Mouse (Mus musculus) forebrain, embryonic 14.5 days (tissue): ENCODE results near the gene Fscn2. TPM values are rescaled to one million over a fixed set of nuclear protein-coding genes. Genes with fewer than 3 reads are reported as not detected.
"Not testable (repeated sequence)": the region's sequence is repeated elsewhere in the genome, so short reads cannot be mapped to it uniquely, and the experiment has no call there.

ENCODE experiments used
- ATAC-seq: fragments of 200-750 bp; cut with Nextera tagmentation; 2 replicates; pipeline ENCODE4 v1.8.0; 2017; ENCODE audit warnings: mild to moderate bottlenecking, moderate library complexity
- DNase-seq: peaks from one replicate; pipeline ENCODE4 v3.0.0-alpha.2; 2015; ENCODE audit warnings: low spot score
- H3K27ac ChIP-seq: fragments of 300-500 bp; sonication (generic); 2 replicates; pipeline ENCODE4 v1.5.1; 2014; ENCODE audit warnings: low read depth, mild to moderate bottlenecking, control low read depth, low read length, moderate library complexity
- H3K27me3 ChIP-seq: fragments of 300-500 bp; sonication (generic); replicated peaks from 2 replicates; pipeline ENCODE4 v1.6.1; 2014; ENCODE audit warnings: low read length, control low read depth, mixed read lengths; ENCODE audit not compliant: control insufficient read depth, insufficient read depth
- H3K36me3 ChIP-seq: fragments of 300-500 bp; sonication (generic); 2 replicates; pipeline ENCODE4 v1.6.1; 2014; ENCODE audit warnings: low read length, control low read depth; ENCODE audit not compliant: control insufficient read depth, insufficient read depth
- H3K4me1 ChIP-seq: fragments of 300-500 bp; sonication (generic); 2 replicates; pipeline ENCODE4 v1.6.1; 2014; ENCODE audit warnings: antibody characterized with exemption, low read length, control low read depth; ENCODE audit not compliant: control insufficient read depth, insufficient read depth
- H3K4me2 ChIP-seq: fragments of 300-500 bp; sonication (generic); 2 replicates; pipeline ENCODE4 v1.6.1; 2014; ENCODE audit warnings: mild to moderate bottlenecking, control low read depth, low read length
- H3K4me3 ChIP-seq: fragments of 300-500 bp; sonication (generic); 2 replicates; pipeline ENCODE4 v1.5.1; 2014; ENCODE audit warnings: low read depth, low read length, control low read depth
- H3K9ac ChIP-seq: fragments of 300-500 bp; sonication (generic); 2 replicates; pipeline ENCODE4 v1.6.1; 2014; ENCODE audit warnings: mild to moderate bottlenecking, low read length, control low read depth, moderate library complexity
- H3K9me3 ChIP-seq: fragments of 300-500 bp; sonication (generic); replicated peaks from 2 replicates; pipeline ENCODE4 v1.6.1; 2016; ENCODE audit warnings: low read length, control low read depth, mixed read lengths; ENCODE audit not compliant: control insufficient read depth
- WGBS: fragments of 180-500 bp; shearing (Covaris S2); extraction: QIAGEN DNeasy Blood & Tissue Kit; methylation state at CpG from one replicate; pipeline ENCODE4 v1.1.7; 2014; 5-methylcytosine and 5-hydroxymethylcytosine counted together
- polyA plus RNA-seq: library from polyadenylated mRNA; unstranded; fragments of >200 nt; fragmentation: Nextera tagmentation; extraction: Ambion mirVana; gene quantifications from 2 replicates; pipeline ENCODE4 v1.2.1, GENCODE M21; 2014

Fscn2 gene
- polyA plus RNA-seq, 1 experiment from 2014 or later = 1.4 TPM

GRCm38 (mm10) chr11:120349371-120349985, 11.9 kb upstream of the Fscn2 start:
- peak overlapping the region; percentile 100 for H3K9ac ChIP-seq
- DNase-seq = peak; percentile 51
- H3K27me3 ChIP-seq = no peaks in the 10 kb centered on the region
- H3K9me3 ChIP-seq = no peaks in the 10 kb centered on the region
- H3K27ac ChIP-seq = peak overlapping the region; percentile 99
- H3K36me3 ChIP-seq = peaks cover 19% of the 10 kb centered on the region
- ATAC-seq = 0 out of 2 replicates have a peak, but pooled peaks have one; percentile 2
- H3K4me2 ChIP-seq = peak overlapping the region; percentile 99
- H3K4me1 ChIP-seq = peaks cover 20% of the 10 kb centered on the region
- peak overlapping the region; percentile 100 for H3K4me3 ChIP-seq
- WGBS = 5% methylated on average over 16 of the region's 16 CpGs

DNA sequence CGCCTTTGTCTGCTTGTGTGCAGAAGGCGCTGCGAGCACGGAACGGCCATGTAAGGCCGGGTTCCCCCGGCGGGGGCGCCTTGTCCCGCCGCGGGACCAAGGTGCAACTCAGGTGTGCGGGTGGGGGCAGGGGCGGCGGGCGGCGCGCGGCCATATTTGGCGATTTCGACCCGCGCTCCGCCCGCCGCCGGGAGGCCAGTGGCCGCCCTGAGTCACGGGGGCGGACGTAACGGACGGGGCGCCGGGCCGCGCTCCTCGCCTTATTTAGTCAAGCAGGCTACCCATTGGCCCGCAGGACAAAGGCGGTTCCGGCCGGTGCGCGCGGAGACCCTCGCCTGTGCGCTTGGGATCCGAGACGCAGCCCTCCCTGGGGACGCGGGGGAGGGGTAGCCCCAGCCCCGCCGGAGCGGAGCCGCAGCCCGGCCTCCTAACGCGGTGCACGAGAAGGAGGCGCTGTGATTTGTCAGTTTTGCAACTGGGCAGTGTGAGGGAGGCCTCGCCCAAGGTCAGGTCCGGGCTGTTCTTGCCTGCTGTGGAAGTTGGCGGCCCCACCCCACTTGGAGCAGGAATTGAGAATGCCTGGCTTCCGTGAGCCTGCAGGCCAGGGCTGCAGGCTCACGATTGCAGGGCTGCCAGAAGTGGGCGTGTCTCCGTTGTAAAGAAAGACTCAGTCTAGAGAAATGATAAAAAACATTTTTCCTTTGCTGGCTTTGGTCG, 11.2 kb upstream of the Fscn2 start:
- peak overlapping the region; percentile 99 for H3K4me2 ChIP-seq
- no peaks in the 10 kb centered on the region for H3K9me3 ChIP-seq
- peak overlapping the region; percentile 100 for H3K4me3 ChIP-seq
- H3K27me3 ChIP-seq = no peaks in the 10 kb centered on the region
- DNase-seq = peak; percentile 90
- H3K36me3 ChIP-seq = peaks cover 15% of the 10 kb centered on the region
- H3K9ac ChIP-seq = peak overlapping the region; percentile 100
- WGBS = under 1% methylated on average over 62 of the region's 68 CpGs
- peak; percentile 58 for ATAC-seq
- H3K4me1 ChIP-seq = peaks cover 19% of the 10 kb centered on the region
- peak overlapping the region; percentile 99 for H3K27ac ChIP-seq

DNA sequence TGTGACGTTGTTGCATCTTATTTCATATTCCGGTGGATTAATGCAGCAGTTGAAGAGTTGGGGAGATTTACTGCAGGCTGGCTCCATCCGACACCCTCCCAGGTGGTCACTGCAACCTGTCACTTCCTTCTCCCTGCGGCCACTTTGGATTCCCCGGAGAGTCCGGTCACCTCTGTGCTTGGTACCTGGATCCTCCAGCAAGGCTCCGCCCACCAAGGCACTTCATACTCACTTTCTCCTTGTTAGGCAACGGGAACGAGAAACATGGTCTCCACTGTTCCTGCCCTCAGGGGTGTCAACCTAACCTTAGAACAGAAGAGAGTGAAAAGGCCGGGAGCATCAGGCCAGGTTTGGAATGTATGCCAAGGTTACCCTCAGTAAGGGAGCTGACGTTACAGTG, 10.6 kb upstream of the Fscn2 start:
- peak overlapping the region; percentile 100 for H3K4me3 ChIP-seq
- H3K4me2 ChIP-seq = peak overlapping the region; percentile 99
- no peak for ATAC-seq
- no peaks in the 10 kb centered on the region for H3K9me3 ChIP-seq
- H3K36me3 ChIP-seq = peaks cover 10% of the 10 kb centered on the region
- no peaks in the 10 kb centered on the region for H3K27me3 ChIP-seq
- H3K4me1 ChIP-seq = peaks cover 16% of the 10 kb centered on the region
- H3K27ac ChIP-seq = peak overlapping the region; percentile 99
- WGBS = 20% methylated on average over 11 of the region's 11 CpGs
- no peak for DNase-seq
- peak overlapping the region; percentile 100 for H3K9ac ChIP-seq

- DNase-seq = no peak
- H3K36me3 ChIP-seq = peaks cover 8% of the 10 kb centered on the region
- peaks cover 16% of the 10 kb centered on the region for H3K4me1 ChIP-seq
- no peak for ATAC-seq
- H3K27me3 ChIP-seq = no peaks in the 10 kb centered on the region
- H3K9ac ChIP-seq = peak overlapping the region; percentile 6; the same call in 1 of the 2 replicates
- no peak overlapping the region for H3K4me3 ChIP-seq
- 86% methylated on average over 10 of the region's 10 CpGs for WGBS
- peak overlapping the region; percentile 99 for H3K27ac ChIP-seq
- H3K4me2 ChIP-seq = no peak overlapping the region
- no peaks in the 10 kb centered on the region for H3K9me3 ChIP-seq
These were observed 9.9 kb upstream of the Fscn2 start for GRCm38 (mm10) chr11:120351250-120352092.

- WGBS = 94% methylated on average over 5 of the region's 5 CpGs
- ATAC-seq, H3K27ac ChIP-seq, H3K27me3 ChIP-seq, H3K4me2 ChIP-seq, H3K9ac ChIP-seq, DNase-seq, H3K36me3 ChIP-seq, H3K9me3 ChIP-seq, H3K4me3 ChIP-seq: not testable (repeated sequence)
- peaks cover 16% of the 10 kb centered on the region for H3K4me1 ChIP-seq
These were observed 9.3 kb upstream of the Fscn2 start for GRCm38 (mm10) chr11:120352093-120352350.

- WGBS = 65% methylated on average over 13 of the region's 13 CpGs
- Histone ChIP-seq H3K27me3 (no peaks in the 10 kb centered on the region), H3K27ac (peak overlapping the region; percentile 66; the same call in 1 of the 2 replicates), H3K4me2 (no peak overlapping the region), H3K4me3 (no peak overlapping the region), H3K9me3 (no peaks in the 10 kb centered on the region), H3K4me1 (peaks cover 21% of the 10 kb centered on the region), H3K36me3 (no peaks in the 10 kb centered on the region), H3K9ac (peak overlapping the region; percentile 35; the same call in 1 of the 2 replicates)
- ATAC-seq (no peak), DNase-seq (peak; percentile 62)
These were observed 8.6 kb upstream of the Fscn2 start for GRCm38 (mm10) chr11:120352571-120353290.

DNA sequence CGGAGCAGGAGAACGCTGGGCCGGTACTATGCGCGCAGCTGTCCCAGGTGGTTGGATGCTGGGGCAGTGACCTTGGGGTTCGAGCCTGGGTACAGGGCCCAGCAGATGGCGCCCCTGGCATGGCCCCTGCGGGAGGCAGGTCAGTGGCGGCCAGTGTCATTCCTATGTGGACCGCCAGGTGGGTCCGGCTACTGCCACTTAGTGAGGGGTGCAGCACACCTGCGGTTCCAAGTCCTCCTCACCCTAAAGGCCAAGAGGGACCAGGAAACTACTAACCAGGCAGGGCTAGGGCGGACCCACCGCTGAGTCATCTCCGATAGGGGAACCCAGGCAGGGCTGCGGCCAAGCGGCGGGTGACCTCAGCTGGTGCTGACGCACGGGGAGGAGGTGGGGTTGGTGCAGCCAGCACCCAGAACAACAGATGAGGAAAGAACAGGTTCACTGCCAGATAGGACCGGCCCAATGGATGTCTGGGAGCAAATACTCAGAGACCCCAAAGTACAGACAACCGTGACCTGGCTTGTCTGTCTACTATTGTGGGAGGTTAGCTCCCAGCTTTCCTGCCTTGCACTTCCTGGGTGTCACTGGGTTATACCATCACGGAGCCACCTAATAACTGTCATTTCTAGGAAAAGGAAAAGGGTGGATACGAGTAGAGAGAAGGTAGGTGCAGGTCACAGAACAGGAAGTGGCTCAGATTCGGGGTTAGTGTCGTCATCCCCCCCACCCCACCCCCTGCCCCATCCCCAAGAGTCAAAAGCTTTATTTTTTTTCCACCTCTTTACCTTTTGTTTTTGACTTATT, 7.6 kb upstream of the Fscn2 start:
- H3K9me3 ChIP-seq = no peaks in the 10 kb centered on the region
- no peak overlapping the region for H3K4me3 ChIP-seq
- ATAC-seq (no peak), DNase-seq (no peak)
- no peak overlapping the region for H3K4me2 ChIP-seq
- H3K36me3 ChIP-seq = no peaks in the 10 kb centered on the region
- no peaks in the 10 kb centered on the region for H3K27me3 ChIP-seq
- H3K4me1 ChIP-seq = peaks cover 30% of the 10 kb centered on the region
- no peak overlapping the region for H3K9ac ChIP-seq
- no peak overlapping the region for H3K27ac ChIP-seq
- 27% methylated on average over 26 of the region's 26 CpGs for WGBS
